Mouse (Mus musculus) frontal cortex, adult (tissue): ENCODE results near the gene Tmem192.

Source experiments
- ATAC-seq: cut with Nextera tagmentation; 2 replicates; pipeline ENCODE4 v1.9.2; 2017; ENCODE audit warnings: mild to moderate bottlenecking, moderate library complexity, mixed read lengths; ENCODE audit not compliant: low TSS enrichment

Tmem192 gene

GRCm38 (mm10) chr8:64946820-64947697 lies at the start of gene Tmem192:
Gene Tmem192, plus strand, starts transcription at chr8:64947185.
- peak; percentile 86 for ATAC-seq

- ATAC-seq, result no peak
These were observed 48.3 kb upstream of the Tmem192 start for GRCm38 (mm10) chr8:64898710-64899109.

GRCm38 (mm10) chr8:64900645-64901044 lies 46.3 kb upstream of the Tmem192 start:
- no peak for ATAC-seq

- no peak for ATAC-seq
These were observed 45.3 kb upstream of the Tmem192 start for GRCm38 (mm10) chr8:64901527-64902156.

GRCm38 (mm10) chr8:64902191-64902590 lies 44.8 kb upstream of the Tmem192 start:
- ATAC-seq, result no peak

GRCm38 (mm10) chr8:64903778-64904177 lies 43.2 kb upstream of the Tmem192 start:
- peak; percentile 92 for ATAC-seq

GRCm38 (mm10) chr8:64910026-64910425 lies 37.0 kb upstream of the Tmem192 start:
- ATAC-seq, result no peak

- ATAC-seq, result no peak
These were observed 30.2 kb upstream of the Tmem192 start for GRCm38 (mm10) chr8:64916793-64917192.

- peak; percentile 58 for ATAC-seq
These were observed 23.7 kb upstream of the Tmem192 start for GRCm38 (mm10) chr8:64923329-64923728.

- no peak for ATAC-seq
These were observed 21.2 kb upstream of the Tmem192 start for GRCm38 (mm10) chr8:64925762-64926161.

- ATAC-seq, result peak; percentile 81
These were observed 20.6 kb upstream of the Tmem192 start for GRCm38 (mm10) chr8:64926355-64926754.

GRCm38 (mm10) chr8:64928938-64929337 lies 18.0 kb upstream of the Tmem192 start:
- no peak for ATAC-seq

GRCm38 (mm10) chr8:64934997-64935396 lies 12.0 kb upstream of the Tmem192 start:
- no peak for ATAC-seq

GRCm38 (mm10) chr8:64941019-64941418 lies 6.0 kb upstream of the Tmem192 start:
- peak; percentile 17 for ATAC-seq

GRCm38 (mm10) chr8:64941495-64941894 lies 5.5 kb upstream of the Tmem192 start:
- peak; percentile 62 for ATAC-seq

GRCm38 (mm10) chr8:64942946-64943345 lies 4.0 kb upstream of the Tmem192 start:
- ATAC-seq, result peak; percentile 38

- no peak for ATAC-seq
These were observed 2.2 kb upstream of the Tmem192 start for GRCm38 (mm10) chr8:64944831-64945230.

GRCm38 (mm10) chr8:64945606-64946005 lies 1.4 kb upstream of the Tmem192 start:
- ATAC-seq, result no peak

GRCm38 (mm10) chr8:64946441-64946819 lies 555 bp upstream of the Tmem192 start:
- no peak for ATAC-seq

- ATAC-seq, result no peak
These were observed 681 bp downstream of the Tmem192 start for GRCm38 (mm10) chr8:64947698-64948034.

- no peak for ATAC-seq
These were observed 1.4 kb downstream of the Tmem192 start for GRCm38 (mm10) chr8:64948371-64948770.

GRCm38 (mm10) chr8:64952101-64952500 lies 5.1 kb downstream of the Tmem192 start:
- no peak for ATAC-seq

- no peak for ATAC-seq
These were observed 12.0 kb downstream of the Tmem192 start for GRCm38 (mm10) chr8:64959025-64959424.
